Mouse (Mus musculus) lung, postnatal 0 days (tissue): ENCODE results near the gene G3bp2.
"Not testable (repeated sequence)": the region's sequence is repeated elsewhere in the genome, so short reads cannot be mapped to it uniquely, and the experiment has no call there.

ENCODE experiments used
- CTCF ChIP-seq: IDR thresholded peaks from 2 replicates; pipeline ENCODE4 v1.5.1; 2016; ENCODE audit warnings: antibody characterized with exemption, mild to moderate bottlenecking
- EP300 ChIP-seq: IDR thresholded peaks from 2 replicates; pipeline ENCODE4 v1.6.1; 2016; ENCODE audit warnings: antibody characterized with exemption, mild to moderate bottlenecking, control low read depth

DNA sequence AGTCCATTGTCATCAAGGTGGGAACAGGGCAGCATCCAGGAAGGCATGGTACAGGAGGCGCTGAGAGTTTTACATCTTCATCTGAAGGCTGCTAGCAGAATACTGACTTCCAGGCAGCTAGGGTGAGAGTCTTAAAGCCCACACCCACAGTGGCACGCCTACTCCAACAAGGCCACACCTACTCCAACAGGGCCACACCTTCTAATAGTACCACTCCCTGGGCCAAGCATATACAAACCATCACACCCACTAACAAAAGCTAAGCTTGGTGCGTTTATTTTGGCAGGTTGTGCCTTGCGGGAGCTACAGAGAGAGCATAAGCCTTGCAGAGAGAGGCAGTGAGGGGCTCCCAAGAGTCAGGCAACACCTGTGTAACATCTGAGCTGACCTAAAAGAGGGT is 49.5 kb upstream of the G3bp2 start:
- TF ChIP-seq CTCF, EP300: not testable (repeated sequence)
